Mouse (Mus musculus): ENCODE results near the gene Adm. TPM values are rescaled to one million over a fixed set of nuclear protein-coding genes. Genes with fewer than 3 reads are reported as not detected.
"Not testable (repeated sequence)": the region's sequence is repeated elsewhere in the genome, so short reads cannot be mapped to it uniquely, and the experiment has no call there.

Gene Adm
- 2.9 and 3.1 TPM in 2 replicates for polyA plus RNA-seq (2015; fragmentation: Nextera tagmentation; extraction: Ambion mirVana)

GRCm38 (mm10) chr7:110627486-110628272 is at the start of gene Adm:
TSS of gene Adm (plus strand) at chr7:110627661.
- H3K9me3 ChIP-seq, result no peaks in the 10 kb centered on the region
- H3K27ac ChIP-seq, result no peak within 1 kb of the TSS
- H3K4me1 ChIP-seq, result peaks cover 49% of the 10 kb centered on the region
- ATAC-seq (ENCODE audit: low FRiP score, low read depth), result peak; percentile 30; the same call in 1 of the 2 replicates
- H3K4me3 ChIP-seq, result peak within 1 kb of the TSS; percentile 47
- H3K4me2 ChIP-seq (replicated peaks), result peak within 1 kb of the TSS; percentile 71
- peak within 1 kb of the TSS; percentile 64 for H3K9ac ChIP-seq
- peaks cover 74% of the 10 kb centered on the region for H3K27me3 ChIP-seq
- H3K36me3 ChIP-seq, result no peaks in the 10 kb centered on the region
- WGBS, result 2% methylated on average over 30 of the region's 30 CpGs

- WGBS, result 85% methylated on average over 3 of the region's 3 CpGs
- peaks cover 8% of the 10 kb centered on the region for H3K4me1 ChIP-seq
- no peak overlapping the region for H3K9ac ChIP-seq
- no peaks in the 10 kb centered on the region; the same call in 1 of the 2 replicates for H3K36me3 ChIP-seq
- no peak overlapping the region for H3K27ac ChIP-seq
- ATAC-seq (ENCODE audit: low FRiP score, low read depth), result no peak
- no peaks in the 10 kb centered on the region for H3K27me3 ChIP-seq
- no peak overlapping the region for H3K4me3 ChIP-seq
- H3K9me3 ChIP-seq, result no peaks in the 10 kb centered on the region
- no peak overlapping the region for H3K4me2 ChIP-seq (replicated peaks)
Observed at GRCm38 (mm10) chr7:110583705-110584104, 43.8 kb upstream of the Adm start.

GRCm38 (mm10) chr7:110584159-110584558 is 43.3 kb upstream of the Adm start:
- ATAC-seq (ENCODE audit: low FRiP score, low read depth), result no peak
- Histone ChIP-seq H3K4me2 (replicated peaks) (no peak overlapping the region), H3K9me3 (no peaks in the 10 kb centered on the region), H3K4me1 (peaks cover 8% of the 10 kb centered on the region), H3K27ac (no peak overlapping the region), H3K9ac (no peak overlapping the region), H3K27me3 (no peaks in the 10 kb centered on the region), H3K4me3 (no peak overlapping the region), H3K36me3 (no peaks in the 10 kb centered on the region; the same call in 1 of the 2 replicates)
- WGBS, result 61% methylated on average over 2 of the region's 2 CpGs

- Histone ChIP-seq H3K27ac (no peak overlapping the region), H3K4me1 (peaks cover 8% of the 10 kb centered on the region), H3K4me2 (replicated peaks) (no peak overlapping the region), H3K9me3 (no peaks in the 10 kb centered on the region), H3K36me3 (no peaks in the 10 kb centered on the region; the same call in 1 of the 2 replicates), H3K9ac (no peak overlapping the region), H3K4me3 (no peak overlapping the region), H3K27me3 (no peaks in the 10 kb centered on the region)
- no peak for ATAC-seq (ENCODE audit: low FRiP score, low read depth)
- WGBS, result 75% methylated on average over 2 of the region's 2 CpGs
Observed at GRCm38 (mm10) chr7:110585250-110585649, 42.2 kb upstream of the Adm start.

- Histone ChIP-seq H3K9me3 (no peaks in the 10 kb centered on the region), H3K27me3 (no peaks in the 10 kb centered on the region), H3K4me1 (peaks cover 8% of the 10 kb centered on the region), H3K27ac (no peak overlapping the region), H3K36me3 (no peaks in the 10 kb centered on the region; the same call in 1 of the 2 replicates), H3K4me3 (no peak overlapping the region), H3K4me2 (replicated peaks) (no peak overlapping the region), H3K9ac (no peak overlapping the region)
- WGBS, result 84% methylated on average over 1 of the region's 1 CpGs
- ATAC-seq (ENCODE audit: low FRiP score, low read depth), result no peak
Observed at GRCm38 (mm10) chr7:110587721-110588120, 39.7 kb upstream of the Adm start.

- not testable (repeated sequence) for H3K9me3 ChIP-seq; H3K4me3 ChIP-seq; H3K4me1 ChIP-seq; H3K4me2 ChIP-seq (replicated peaks); H3K27ac ChIP-seq; ATAC-seq (ENCODE audit: low FRiP score, low read depth); H3K36me3 ChIP-seq; H3K27me3 ChIP-seq; H3K9ac ChIP-seq
- WGBS, result 87% methylated on average over 3 of the region's 3 CpGs
Observed at GRCm38 (mm10) chr7:110593991-110594390, 33.5 kb upstream of the Adm start.

GRCm38 (mm10) chr7:110597141-110597540 is 30.3 kb upstream of the Adm start:
- H3K36me3 ChIP-seq, result peaks cover 7% of the 10 kb centered on the region
- no peak for ATAC-seq (ENCODE audit: low FRiP score, low read depth)
- H3K4me1 ChIP-seq, result no peaks in the 10 kb centered on the region
- H3K27me3 ChIP-seq, result no peaks in the 10 kb centered on the region
- no peak overlapping the region for H3K4me2 ChIP-seq (replicated peaks)
- H3K4me3 ChIP-seq, result no peak overlapping the region
- no peak overlapping the region for H3K9ac ChIP-seq
- H3K27ac ChIP-seq, result no peak overlapping the region
- 90% methylated on average over 1 of the region's 1 CpGs for WGBS
- peaks cover 3% of the 10 kb centered on the region; the same call in 1 of the 2 replicates for H3K9me3 ChIP-seq

GRCm38 (mm10) chr7:110605476-110605875 is 22.0 kb upstream of the Adm start:
- Histone ChIP-seq H3K4me2 (replicated peaks) (no peak overlapping the region), H3K36me3 (no peaks in the 10 kb centered on the region), H3K9ac (no peak overlapping the region), H3K27me3 (no peaks in the 10 kb centered on the region), H3K4me3 (no peak overlapping the region), H3K4me1 (no peaks in the 10 kb centered on the region), H3K27ac (no peak overlapping the region), H3K9me3 (peaks cover 3% of the 10 kb centered on the region; the same call in 1 of the 2 replicates)
- WGBS, result 81% methylated on average over 4 of the region's 4 CpGs
- no peak for ATAC-seq (ENCODE audit: low FRiP score, low read depth)

GRCm38 (mm10) chr7:110606906-110607305 is 20.6 kb upstream of the Adm start:
- Histone ChIP-seq H3K36me3 (no peaks in the 10 kb centered on the region), H3K9me3 (peaks cover 3% of the 10 kb centered on the region; the same call in 1 of the 2 replicates), H3K27ac (no peak overlapping the region), H3K4me1 (peaks cover 4% of the 10 kb centered on the region; the same call in 1 of the 2 replicates), H3K4me2 (replicated peaks) (no peak overlapping the region), H3K4me3 (no peak overlapping the region), H3K9ac (no peak overlapping the region), H3K27me3 (no peaks in the 10 kb centered on the region)
- WGBS, result 95% methylated on average over 1 of the region's 1 CpGs
- no peak for ATAC-seq (ENCODE audit: low FRiP score, low read depth)

- Histone ChIP-seq H3K9ac (peak overlapping the region; percentile 90), H3K4me2 (replicated peaks) (peak overlapping the region; percentile 84), H3K27ac (peak overlapping the region; percentile 97), H3K4me3 (peak overlapping the region; percentile 85), H3K36me3 (no peaks in the 10 kb centered on the region), H3K9me3 (no peaks in the 10 kb centered on the region), H3K27me3 (no peaks in the 10 kb centered on the region), H3K4me1 (peaks cover 18% of the 10 kb centered on the region)
- 5% methylated on average over 17 of the region's 17 CpGs for WGBS
- no peak for ATAC-seq (ENCODE audit: low FRiP score, low read depth)
Observed at GRCm38 (mm10) chr7:110613381-110614132, 13.9 kb upstream of the Adm start.

- Histone ChIP-seq H3K36me3 (no peaks in the 10 kb centered on the region), H3K27me3 (no peaks in the 10 kb centered on the region), H3K27ac (peak within 1 kb of the TSS; percentile 97), H3K4me3 (peak within 1 kb of the TSS; percentile 85), H3K9ac (peak within 1 kb of the TSS; percentile 90), H3K4me1 (peaks cover 18% of the 10 kb centered on the region), H3K4me2 (replicated peaks) (peak within 1 kb of the TSS; percentile 84), H3K9me3 (no peaks in the 10 kb centered on the region)
- WGBS, result under 1% methylated on average over 115 of the region's 127 CpGs
- ATAC-seq (ENCODE audit: low FRiP score, low read depth), result peak; percentile 91
Observed at GRCm38 (mm10) chr7:110614133-110615063, 13.1 kb upstream of the Adm start, which contains the start of gene Sbf2. TSS of gene Sbf2 (minus strand) at chr7:110614922.

Data from limb, embryonic 13.5 days (tissue).